Mouse (Mus musculus) limb, embryonic 13.5 days (tissue): ENCODE results near the gene Pla2g16. TPM values are rescaled to one million over a fixed set of nuclear protein-coding genes. Genes with fewer than 3 reads are reported as not detected.

ENCODE experiments used
- ATAC-seq: fragments of 200-750 bp; cut with Nextera tagmentation; 2 replicates; pipeline ENCODE4 v1.8.0; 2017; ENCODE audit warnings: low read depth, moderate number of reproducible peaks, moderate TSS enrichment; ENCODE audit not compliant: low FRiP score
- H3K27ac ChIP-seq: fragments of 300-500 bp; sonication (generic); 2 replicates; pipeline ENCODE4 v1.5.1; 2015; ENCODE audit warnings: inconsistent platforms, mild to moderate bottlenecking, moderate library complexity
- H3K27me3 ChIP-seq: fragments of 300-500 bp; sonication (generic); 2 replicates; pipeline ENCODE4 v1.6.1; 2015; ENCODE audit warnings: mild to moderate bottlenecking, inconsistent platforms
- H3K36me3 ChIP-seq: fragments of 300-500 bp; sonication (generic); 2 replicates; pipeline ENCODE4 v1.6.1; 2015; ENCODE audit warnings: inconsistent platforms, mild to moderate bottlenecking, moderate library complexity
- H3K4me1 ChIP-seq: fragments of 300-500 bp; sonication (generic); 2 replicates; pipeline ENCODE4 v1.6.1; 2015; ENCODE audit warnings: inconsistent platforms
- H3K4me2 ChIP-seq: fragments of 300-500 bp; sonication (generic); replicated peaks from 2 replicates; pipeline ENCODE4 v1.6.1; 2015; ENCODE audit warnings: inconsistent platforms, mild to moderate bottlenecking, moderate library complexity
- H3K4me3 ChIP-seq: fragments of 300-500 bp; sonication (generic); 2 replicates; pipeline ENCODE4 v1.5.1; 2015; ENCODE audit warnings: moderate library complexity, mild to moderate bottlenecking, inconsistent platforms
- H3K9ac ChIP-seq: fragments of 300-500 bp; sonication (generic); 2 replicates; pipeline ENCODE4 v1.6.1; 2015; ENCODE audit warnings: mild to moderate bottlenecking, inconsistent platforms
- H3K9me3 ChIP-seq: fragments of 300-500 bp; sonication (generic); 2 replicates; pipeline ENCODE4 v1.6.1; 2016; ENCODE audit warnings: inconsistent platforms
- WGBS: fragments of 180-500 bp; shearing (Covaris S2); methylation state at CpG from one replicate; pipeline ENCODE4 v1.1.7; 2015; 5-methylcytosine and 5-hydroxymethylcytosine counted together
- polyA plus RNA-seq: library from polyadenylated mRNA; unstranded; fragments of >200 nt; fragmentation: Nextera tagmentation; extraction: Ambion mirVana; gene quantifications from 2 replicates; pipeline ENCODE4 v1.2.1, GENCODE M21; 2015

The Pla2g16 gene
- polyA plus RNA-seq, 1 experiment from 2014 or later, result 8.5 TPM

DNA sequence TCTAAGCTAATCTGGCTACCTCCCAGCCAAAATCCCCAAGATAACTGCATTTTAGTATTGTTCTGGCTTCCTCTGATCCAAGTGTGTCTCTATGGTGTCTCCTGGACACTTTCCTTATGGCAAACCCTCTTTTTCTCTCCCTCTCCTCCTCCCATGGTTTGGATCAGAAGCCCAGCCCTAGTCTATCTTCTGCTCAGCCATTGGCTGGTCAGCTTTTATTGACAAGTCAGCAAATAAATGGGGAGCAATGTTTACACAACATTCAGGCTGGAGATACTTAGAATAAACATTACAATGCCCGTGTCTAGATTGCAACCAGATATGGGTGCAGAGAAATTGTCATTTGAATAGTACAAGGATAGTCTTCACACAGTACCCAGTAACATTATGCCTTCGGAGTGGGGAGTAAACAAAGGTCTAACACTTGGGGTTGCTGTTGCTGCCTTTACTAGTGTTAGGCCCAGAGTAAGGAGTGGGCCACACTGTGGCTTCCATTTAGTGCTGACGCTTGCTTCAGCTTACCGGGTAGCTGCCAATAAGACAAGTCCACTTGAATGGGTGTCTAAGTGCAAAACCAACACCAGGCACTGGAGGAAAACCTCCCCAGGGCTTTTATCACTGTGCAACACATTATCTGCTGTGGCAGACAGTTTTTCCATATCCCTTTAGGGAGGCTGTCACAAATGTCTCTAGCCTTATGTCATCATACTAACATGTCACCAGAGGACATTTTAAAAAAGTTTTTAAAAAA lies 5.5 kb upstream of the Pla2g16 start:
- H3K4me1 ChIP-seq, result no peaks in the 10 kb centered on the region
- no peak overlapping the region for H3K4me3 ChIP-seq
- H3K36me3 ChIP-seq, result no peaks in the 10 kb centered on the region
- no peaks in the 10 kb centered on the region for H3K9me3 ChIP-seq
- H3K27ac ChIP-seq, result no peak overlapping the region
- no peaks in the 10 kb centered on the region for H3K27me3 ChIP-seq
- H3K9ac ChIP-seq, result no peak overlapping the region
- WGBS, result 64% methylated on average over 4 of the region's 4 CpGs
- no peak for ATAC-seq
- no peak overlapping the region for H3K4me2 ChIP-seq

DNA sequence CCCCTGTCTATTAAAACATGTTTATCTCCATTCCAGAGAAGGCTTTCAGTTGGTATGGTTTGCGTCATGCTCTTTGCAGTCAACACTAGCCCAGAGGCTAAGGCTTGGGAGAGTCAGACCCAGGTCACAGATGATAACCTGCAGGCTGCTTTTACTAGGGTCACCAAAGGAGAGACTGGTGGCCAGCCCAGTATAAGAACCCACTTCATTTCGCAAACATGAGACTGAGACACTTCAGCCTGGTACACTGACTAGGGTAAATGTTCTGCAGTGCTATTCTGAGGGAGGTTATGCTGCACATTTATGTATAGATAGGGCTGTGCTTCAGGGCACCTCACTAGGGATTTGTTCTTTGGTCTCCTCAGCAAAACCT lies 5.0 kb upstream of the Pla2g16 start:
- H3K4me2 ChIP-seq, result no peak overlapping the region
- no peak for ATAC-seq
- 79% methylated on average over 2 of the region's 2 CpGs for WGBS

GRCm38 (mm10) chr19:7553441-7553840 lies 3.8 kb upstream of the Pla2g16 start:
- Histone ChIP-seq H3K36me3 (no peaks in the 10 kb centered on the region), H3K4me1 (peaks cover 14% of the 10 kb centered on the region), H3K4me2 (no peak overlapping the region), H3K27ac (no peak overlapping the region), H3K9ac (no peak overlapping the region), H3K27me3 (no peaks in the 10 kb centered on the region), H3K4me3 (no peak overlapping the region), H3K9me3 (no peaks in the 10 kb centered on the region)
- no peak for ATAC-seq

More for the DNA sequence above, 5.0 kb upstream of the Pla2g16 start:
- Histone ChIP-seq H3K9me3 (no peaks in the 10 kb centered on the region), H3K27ac (no peak overlapping the region), H3K4me3 (no peak overlapping the region), H3K9ac (no peak overlapping the region), H3K4me1 (peaks cover 3% of the 10 kb centered on the region; the same call in 1 of the 2 replicates), H3K36me3 (no peaks in the 10 kb centered on the region), H3K27me3 (no peaks in the 10 kb centered on the region)

DNA sequence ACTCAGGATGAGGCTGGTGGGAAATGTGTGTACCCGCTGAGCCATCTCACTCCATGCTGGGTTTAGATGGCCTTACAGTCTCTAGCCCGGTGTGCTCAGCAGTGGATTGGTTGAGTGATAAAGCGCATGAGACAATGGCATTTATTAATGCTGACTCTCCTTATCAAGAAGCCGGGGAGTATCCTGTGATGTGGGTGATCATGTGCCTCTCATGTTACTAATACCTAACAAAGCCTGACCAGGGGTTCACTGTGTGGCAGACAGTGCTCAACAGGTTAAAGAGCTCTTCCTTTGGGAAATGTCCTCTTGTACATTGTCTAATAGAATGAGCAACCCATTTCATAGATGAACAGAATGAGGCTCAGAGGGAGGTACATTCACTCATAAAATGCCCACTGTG lies 2.4 kb upstream of the Pla2g16 start:
- H3K4me1 ChIP-seq, result peaks cover 19% of the 10 kb centered on the region
- no peak for ATAC-seq
- H3K4me2 ChIP-seq, result no peak overlapping the region
- no peak overlapping the region for H3K9ac ChIP-seq
- no peaks in the 10 kb centered on the region for H3K9me3 ChIP-seq
- H3K27ac ChIP-seq, result no peak overlapping the region
- WGBS, result 73% methylated on average over 4 of the region's 4 CpGs
- no peaks in the 10 kb centered on the region for H3K27me3 ChIP-seq
- no peak overlapping the region for H3K4me3 ChIP-seq
- no peaks in the 10 kb centered on the region for H3K36me3 ChIP-seq

- no peak overlapping the region for H3K9ac ChIP-seq
- no peaks in the 10 kb centered on the region for H3K9me3 ChIP-seq
- peaks cover 19% of the 10 kb centered on the region for H3K4me1 ChIP-seq
- ATAC-seq, result no peak
- 93% methylated on average over 1 of the region's 1 CpGs for WGBS
- no peaks in the 10 kb centered on the region for H3K36me3 ChIP-seq
- no peak overlapping the region for H3K4me3 ChIP-seq
- no peak overlapping the region for H3K4me2 ChIP-seq
- no peaks in the 10 kb centered on the region for H3K27me3 ChIP-seq
- H3K27ac ChIP-seq, result no peak overlapping the region
Observed at GRCm38 (mm10) chr19:7556641-7557040, 618 bp upstream of the Pla2g16 start.

GRCm38 (mm10) chr19:7557844-7558243 lies 585 bp downstream of the Pla2g16 start:
- Histone ChIP-seq H3K27ac (no peak overlapping the region), H3K9me3 (no peaks in the 10 kb centered on the region), H3K27me3 (no peaks in the 10 kb centered on the region), H3K4me3 (peak overlapping the region; percentile 51), H3K9ac (peak overlapping the region; percentile 65), H3K36me3 (no peaks in the 10 kb centered on the region), H3K4me2 (peak overlapping the region; percentile 81), H3K4me1 (peaks cover 19% of the 10 kb centered on the region)
- WGBS, result 11% methylated on average over 4 of the region's 4 CpGs
- ATAC-seq, result 0 out of 2 replicates have a peak, but pooled peaks have one; percentile 7

- Histone ChIP-seq H3K4me2 (peak overlapping the region; percentile 81), H3K4me3 (peak overlapping the region; percentile 51), H3K36me3 (no peaks in the 10 kb centered on the region), H3K27me3 (no peaks in the 10 kb centered on the region), H3K4me1 (peaks cover 22% of the 10 kb centered on the region), H3K27ac (no peak overlapping the region), H3K9ac (no peak overlapping the region), H3K9me3 (no peaks in the 10 kb centered on the region)
- no peak for ATAC-seq
- 54% methylated on average over 4 of the region's 4 CpGs for WGBS
Observed at GRCm38 (mm10) chr19:7558675-7559074, 1.4 kb downstream of the Pla2g16 start.

DNA sequence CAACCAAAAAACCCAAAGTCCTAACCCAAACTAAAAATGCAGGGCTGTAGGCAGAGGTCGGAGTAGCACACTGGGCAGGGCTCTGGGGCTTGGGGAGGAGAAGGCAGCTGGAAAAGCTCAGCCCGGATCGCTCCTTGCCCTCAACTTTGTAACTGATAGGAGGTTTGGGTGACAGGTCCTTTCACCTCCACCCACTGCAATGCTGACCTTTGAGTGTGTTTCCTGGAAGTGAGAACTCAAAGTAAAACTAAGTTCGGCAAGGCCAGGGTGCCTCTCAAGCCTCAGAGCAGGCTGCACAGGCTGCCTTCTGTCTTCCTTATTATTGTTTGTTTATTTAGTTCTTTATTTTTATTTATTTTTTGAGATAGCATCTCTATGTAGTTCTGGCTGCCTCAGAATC lies 2.7 kb downstream of the Pla2g16 start:
- Histone ChIP-seq H3K4me1 (peaks cover 22% of the 10 kb centered on the region), H3K9me3 (no peaks in the 10 kb centered on the region), H3K36me3 (no peaks in the 10 kb centered on the region), H3K27ac (no peak overlapping the region), H3K9ac (no peak overlapping the region), H3K4me2 (no peak overlapping the region), H3K27me3 (no peaks in the 10 kb centered on the region), H3K4me3 (no peak overlapping the region)
- WGBS, result 72% methylated on average over 4 of the region's 4 CpGs
- ATAC-seq, result no peak

- no peak for ATAC-seq
- 62% methylated on average over 3 of the region's 3 CpGs for WGBS
- no peak overlapping the region for H3K27ac ChIP-seq
- H3K9me3 ChIP-seq, result no peaks in the 10 kb centered on the region
- H3K4me3 ChIP-seq, result no peak overlapping the region
- no peak overlapping the region for H3K4me2 ChIP-seq
- H3K4me1 ChIP-seq, result peaks cover 22% of the 10 kb centered on the region
- no peak overlapping the region for H3K9ac ChIP-seq
- H3K36me3 ChIP-seq, result no peaks in the 10 kb centered on the region
- no peaks in the 10 kb centered on the region for H3K27me3 ChIP-seq
Observed at GRCm38 (mm10) chr19:7561456-7561855, 4.2 kb downstream of the Pla2g16 start.

DNA sequence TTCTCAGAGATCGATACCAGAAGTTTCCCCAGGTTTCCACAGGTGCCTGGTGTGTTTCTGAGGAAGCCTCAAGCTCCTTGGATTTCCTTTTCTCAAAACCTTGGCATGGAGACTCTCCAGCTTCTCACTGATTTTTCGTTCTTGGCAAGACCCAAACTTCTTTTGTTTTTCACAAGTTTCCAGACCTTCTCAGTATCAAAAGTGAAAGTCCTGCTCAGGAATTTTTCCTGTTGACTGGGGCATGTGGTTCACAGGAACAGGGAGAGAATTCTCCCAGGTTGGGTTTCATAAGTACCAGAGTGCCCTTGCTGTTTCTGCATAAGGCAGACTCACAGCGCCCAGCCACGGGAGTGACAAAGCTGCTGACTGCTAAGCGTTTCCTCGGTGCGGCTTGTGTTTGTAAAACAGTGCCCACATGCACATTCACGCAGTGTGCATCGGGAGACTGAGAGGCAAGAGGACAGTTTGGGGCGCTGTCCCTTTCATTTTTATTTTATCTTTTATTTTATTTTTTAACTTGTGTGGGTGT lies 5.4 kb downstream of the Pla2g16 start:
- Histone ChIP-seq H3K9me3 (no peaks in the 10 kb centered on the region), H3K27ac (no peak overlapping the region), H3K4me1 (peaks cover 22% of the 10 kb centered on the region), H3K9ac (no peak overlapping the region), H3K4me3 (no peak overlapping the region), H3K36me3 (no peaks in the 10 kb centered on the region), H3K4me2 (no peak overlapping the region), H3K27me3 (no peaks in the 10 kb centered on the region)
- ATAC-seq, result no peak
- WGBS, result 70% methylated on average over 10 of the region's 10 CpGs

DNA sequence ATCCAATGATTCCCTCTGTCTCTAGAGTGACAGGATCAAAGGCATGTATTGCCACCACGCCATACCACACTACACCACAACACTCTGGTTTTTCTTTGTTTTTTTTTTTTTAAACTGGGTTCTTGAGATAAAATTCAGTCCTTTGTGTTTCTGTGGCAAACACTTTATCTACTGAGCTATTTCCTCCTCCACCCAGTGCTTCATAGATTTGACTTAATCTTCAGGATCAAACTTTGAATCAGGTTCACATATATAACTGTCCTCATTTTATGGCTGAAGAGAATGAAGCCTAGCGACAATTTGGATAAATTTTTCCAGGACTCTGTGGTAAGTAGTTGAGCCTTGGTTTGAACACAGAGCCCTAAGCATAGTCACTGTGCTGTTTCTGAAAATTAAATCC lies 6.4 kb downstream of the Pla2g16 start:
- H3K36me3 ChIP-seq, result no peaks in the 10 kb centered on the region
- no peak overlapping the region for H3K4me3 ChIP-seq
- WGBS, result 72% methylated on average over 2 of the region's 2 CpGs
- no peak overlapping the region for H3K27ac ChIP-seq
- H3K27me3 ChIP-seq, result no peaks in the 10 kb centered on the region
- H3K9me3 ChIP-seq, result no peaks in the 10 kb centered on the region
- no peak overlapping the region for H3K4me2 ChIP-seq
- no peak overlapping the region for H3K9ac ChIP-seq
- H3K4me1 ChIP-seq, result peaks cover 19% of the 10 kb centered on the region
- no peak for ATAC-seq

DNA sequence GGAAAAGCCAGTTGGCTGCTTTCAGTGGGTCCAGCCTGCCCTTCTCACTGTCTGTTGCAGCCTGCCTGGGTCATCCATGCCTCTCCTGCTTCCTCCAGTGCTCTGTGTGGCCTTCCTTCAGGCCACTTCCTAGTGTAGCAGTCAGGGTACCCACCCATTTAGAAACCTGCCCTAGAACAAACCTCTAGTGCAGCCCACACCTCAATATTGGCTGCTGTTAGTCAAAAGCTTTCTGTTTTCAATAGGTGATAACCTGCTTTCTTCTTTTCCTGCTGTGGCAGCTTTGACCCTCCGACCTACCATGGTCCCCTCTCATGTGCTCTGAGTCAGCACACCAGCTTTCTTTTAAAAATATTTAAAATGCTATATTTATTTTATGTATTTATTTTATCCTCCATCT lies 7.2 kb downstream of the Pla2g16 start:
- Histone ChIP-seq H3K36me3 (no peaks in the 10 kb centered on the region), H3K9ac (no peak overlapping the region), H3K27ac (no peak overlapping the region), H3K4me2 (no peak overlapping the region), H3K4me3 (no peak overlapping the region), H3K4me1 (peaks cover 20% of the 10 kb centered on the region), H3K27me3 (no peaks in the 10 kb centered on the region), H3K9me3 (no peaks in the 10 kb centered on the region)
- WGBS, result 74% methylated on average over 1 of the region's 1 CpGs
- ATAC-seq, result no peak

DNA sequence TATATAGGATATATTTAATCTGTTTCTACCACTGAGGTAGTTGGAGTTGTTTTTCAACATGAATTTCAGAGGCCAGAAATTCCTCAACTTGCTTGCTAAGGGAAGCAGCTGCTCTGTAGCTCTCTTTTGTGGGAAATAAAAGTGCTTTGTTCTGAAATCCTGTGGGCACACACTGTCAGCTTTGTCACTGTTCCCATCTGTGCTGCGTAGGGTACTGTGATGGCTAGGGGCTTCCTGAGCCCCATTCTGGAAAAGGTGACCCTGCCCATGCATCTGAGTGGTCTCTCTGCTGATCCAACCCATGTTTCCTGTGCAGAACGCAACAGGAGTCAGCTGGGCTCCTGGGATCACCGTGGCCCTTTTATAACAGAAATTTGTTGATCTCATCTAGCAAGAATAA lies 9.6 kb downstream of the Pla2g16 start:
- Histone ChIP-seq H3K9me3 (no peaks in the 10 kb centered on the region), H3K4me2 (no peak overlapping the region), H3K27ac (no peak overlapping the region), H3K4me3 (no peak overlapping the region), H3K9ac (no peak overlapping the region), H3K4me1 (peaks cover 20% of the 10 kb centered on the region), H3K27me3 (no peaks in the 10 kb centered on the region), H3K36me3 (no peaks in the 10 kb centered on the region)
- ATAC-seq, result no peak
- WGBS, result 58% methylated on average over 3 of the region's 3 CpGs
